Mouse (Mus musculus): ENCODE data around the gene Olfr1330. TPM values are rescaled to one million over a fixed set of nuclear protein-coding genes. Genes with fewer than 3 reads are reported as not detected.
"Not testable (repeated sequence)": the region's sequence is repeated elsewhere in the genome, so short reads cannot be mapped to it uniquely, and the experiment has no call there.

The Olfr1330 gene
- total RNA-seq (2021), result not detected

- DNase-seq (ENCODE audit: extremely low spot score in 1 of 2, low spot score in 2 of 2), result no peak
- intact Hi-C loops (cut with DNase I), result no loop called here
Measured at GRCm38 (mm10) chr4:118888297-118888696, at the start of gene Olfr1330. Gene Olfr1330 (plus strand): TSS chr4:118888597.

GRCm38 (mm10) chr4:118861791-118862190, 26.6 kb upstream of the Olfr1330 start:
- intact Hi-C loops (cut with DNase I), result no loop called here
- no peak for DNase-seq (ENCODE audit: extremely low spot score in 1 of 2, low spot score in 2 of 2)

GRCm38 (mm10) chr4:118862704-118863103, 25.7 kb upstream of the Olfr1330 start:
- DNase-seq (ENCODE audit: extremely low spot score in 1 of 2, low spot score in 2 of 2), result peak in 1 of 2 experiments; percentile 14
- intact Hi-C loops (cut with DNase I), result no loop called here

- no peak for DNase-seq (ENCODE audit: extremely low spot score in 1 of 2, low spot score in 2 of 2)
- intact Hi-C loops (cut with DNase I), result no loop called here
Measured at GRCm38 (mm10) chr4:118864349-118864748, 24.0 kb upstream of the Olfr1330 start, which contains the start of gene Olfr1331. Gene Olfr1331 (plus strand): TSS chr4:118864649.

GRCm38 (mm10) chr4:118867566-118867965, 20.8 kb upstream of the Olfr1330 start:
- intact Hi-C loops (cut with DNase I), result no loop called here
- no peak for DNase-seq (ENCODE audit: extremely low spot score in 1 of 2, low spot score in 2 of 2)

GRCm38 (mm10) chr4:118901981-118902380, 13.6 kb downstream of the Olfr1330 start:
- no peak for DNase-seq (ENCODE audit: extremely low spot score in 1 of 2, low spot score in 2 of 2)
- intact Hi-C loops (cut with DNase I), result no loop called here

GRCm38 (mm10) chr4:118917365-118917764, 29.0 kb downstream of the Olfr1330 start, which contains the start of gene Olfr1329:
Gene Olfr1329 (minus strand): TSS chr4:118917465.
- DNase-seq (ENCODE audit: extremely low spot score in 1 of 2, low spot score in 2 of 2); intact Hi-C loops (cut with DNase I): not testable (repeated sequence)

- intact Hi-C loops (cut with DNase I); DNase-seq (ENCODE audit: extremely low spot score in 1 of 2, low spot score in 2 of 2): not testable (repeated sequence)
Measured at GRCm38 (mm10) chr4:118931326-118931725, 42.9 kb downstream of the Olfr1330 start.

- intact Hi-C loops (cut with DNase I), result no loop called here
- DNase-seq (ENCODE audit: extremely low spot score in 1 of 2, low spot score in 2 of 2), result no peak
Measured at GRCm38 (mm10) chr4:118938512-118938911, 50.1 kb downstream of the Olfr1330 start, which contains the start of gene Olfr1328. Gene Olfr1328 (minus strand): TSS chr4:118938612.

Other genes starting within 250 kb of the Olfr1330 start
- gene Olfr62, start 229.6 kb upstream of the Olfr1330 start, total RNA-seq (2021), result not detected
- gene Olfr1342, start 195.8 kb upstream of the Olfr1330 start, total RNA-seq (2021), result not detected
- not detected for gene Olfr1341, start 185.1 kb upstream of the Olfr1330 start, total RNA-seq (2021)
- not detected for gene Olfr1340, start 168.5 kb upstream of the Olfr1330 start, total RNA-seq (2021)
- not detected for gene Olfr1339, start 156.4 kb upstream of the Olfr1330 start, total RNA-seq (2021)
- not detected for gene Olfr1338, start 129.9 kb upstream of the Olfr1330 start, total RNA-seq (2021)
- not detected for gene Olfr1337, start 106.0 kb upstream of the Olfr1330 start, total RNA-seq (2021)
- gene Olfr1335, start 78.7 kb upstream of the Olfr1330 start, total RNA-seq (2021), result not detected
- gene Olfr1333, start 52.3 kb upstream of the Olfr1330 start, total RNA-seq (2021), result not detected
- gene Olfr1331, start 23.9 kb upstream of the Olfr1330 start, total RNA-seq (2021), result not detected
- gene Olfr1329, start 28.9 kb downstream of the Olfr1330 start, total RNA-seq (2021), result not detected
- gene Olfr1328, start 50.0 kb downstream of the Olfr1330 start, total RNA-seq (2021), result not detected
- under 1 TPM in 1 of 2 experiments, not detected in 1; 0.92 TPM for gene Lao1, start 73.0 kb downstream of the Olfr1330 start, total RNA-seq (2021)
- 10 to 100 TPM; 46.2 to 70.9 TPM for gene Slc2a1, start 220.1 kb downstream of the Olfr1330 start, total RNA-seq (2021)